ENCODE assay signal across 8 mouse cellular contexts in genomic region chr4:119291921-119292320, GRCm38 (mm10). TPM values are rescaled to one million over a fixed set of nuclear protein-coding genes. Genes with fewer than 3 reads are reported as not detected.
DNase-seq lines count a peak whose midpoint lies in the region; ATAC-seq and TF ChIP-seq lines count a peak whose summit lies in the region.
"Had no signal": no experiment of that assay in that cellular context is flagged by ENCODE, and none has a peak within 500 bp of the region (broad histone marks: within the 10 kb centered on the region; RNA-seq: fewer than 3 reads in every experiment).

No protein-coding gene starts in this region.

- no peak for TF ChIP-seq EP300 in lung, postnatal 0 days (IDR thresholded peaks at IDR 0.05)

- no peak overlapping the region for H3K27ac ChIP-seq in lung, postnatal 0 days (ENCODE audit: low read length)
- no peak overlapping the region for H3K27ac ChIP-seq in forebrain, embryonic 13.5 days
- H3K27ac ChIP-seq in liver, embryonic 12.5 days = peak overlapping the region; percentile 88

- WGBS in lung, postnatal 0 days = 76% methylated on average over 1 of the region's 1 CpGs
- 63% methylated on average over 1 of the region's 1 CpGs for WGBS in forebrain, embryonic 13.5 days
- 59% methylated on average over 1 of the region's 1 CpGs for WGBS in liver, embryonic 12.5 days (ENCODE audit: insufficient replicate concordance)

- peak overlapping the region; percentile 87; the same call in 1 of the 2 replicates for H3K4me3 ChIP-seq in lung, postnatal 0 days (ENCODE audit: low read depth, low read length)
- peak overlapping the region; percentile 96 for H3K4me3 ChIP-seq in forebrain, embryonic 13.5 days
- peak overlapping the region; percentile 98 for H3K4me3 ChIP-seq in liver, embryonic 12.5 days

- DNase-seq in lung, postnatal 0 days (ENCODE audit: low spot score) = no peak
- DNase-seq in lung, postnatal 36 days = no peak
- no peak for DNase-seq in ovary, postnatal 14 days (ENCODE audit: low spot score)
- DNase-seq in right cerebral cortex, postnatal 4 days = no peak
- DNase-seq in lung, postnatal 10 days = no peak

- no peaks in the 10 kb centered on the region for H3K4me1 ChIP-seq in lung, postnatal 0 days (ENCODE audit: insufficient read depth, low read depth, low read length)
- H3K4me1 ChIP-seq in forebrain, embryonic 13.5 days = peaks cover 43% of the 10 kb centered on the region
- peaks cover 61% of the 10 kb centered on the region for H3K4me1 ChIP-seq in liver, embryonic 12.5 days

- H3K9ac ChIP-seq in lung, postnatal 0 days (replicated peaks; ENCODE audit: low read depth) = no peak overlapping the region
- peak overlapping the region; percentile 94 for H3K9ac ChIP-seq in forebrain, embryonic 13.5 days
- peak overlapping the region; percentile 97 for H3K9ac ChIP-seq in liver, embryonic 12.5 days

- H3K27me3 ChIP-seq in lung, postnatal 0 days (replicated peaks; ENCODE audit: insufficient read depth, low read length) = no peaks in the 10 kb centered on the region
- H3K27me3 ChIP-seq in forebrain, embryonic 13.5 days = no peaks in the 10 kb centered on the region
- H3K27me3 ChIP-seq in liver, embryonic 12.5 days (replicated peaks) = no peaks in the 10 kb centered on the region

- TF ChIP-seq CTCF in lung, postnatal 0 days (IDR thresholded peaks at IDR 0.05) = no peak

- no peak for ATAC-seq in lung, postnatal 0 days
- no peak for ATAC-seq in forebrain, embryonic 13.5 days
- ATAC-seq in liver, embryonic 12.5 days = no peak

- H3K4me2 ChIP-seq in lung, postnatal 0 days (replicated peaks; ENCODE audit: low read depth, low read length) = peak overlapping the region; percentile 96
- peak overlapping the region; percentile 86 for H3K4me2 ChIP-seq in forebrain, embryonic 13.5 days
- peak overlapping the region; percentile 97 for H3K4me2 ChIP-seq in liver, embryonic 12.5 days

- no peaks in the 10 kb centered on the region for H3K9me3 ChIP-seq in lung, postnatal 0 days (ENCODE audit: low read length)
- no peaks in the 10 kb centered on the region for H3K9me3 ChIP-seq in forebrain, embryonic 13.5 days (replicated peaks)
- no peaks in the 10 kb centered on the region for H3K9me3 ChIP-seq in liver, embryonic 12.5 days (replicated peaks)

- H3K36me3 ChIP-seq in lung, postnatal 0 days (ENCODE audit: insufficient read depth, low read length) = no peaks in the 10 kb centered on the region
- H3K36me3 ChIP-seq in forebrain, embryonic 13.5 days (ENCODE audit: poor library complexity, severe bottlenecking) = peaks cover 29% of the 10 kb centered on the region
- peaks cover 53% of the 10 kb centered on the region for H3K36me3 ChIP-seq in liver, embryonic 12.5 days

RNA-seq across cellular contexts. Expression of gene Ybx1, which starts 2.5 kb away (rescaled TPM):
- polyA plus RNA-seq in lung, postnatal 0 days (2015; fragmentation: Nextera tagmentation; extraction: Ambion mirVana) = 391 and 412 TPM in 2 replicates
- polyA plus RNA-seq in forebrain, embryonic 13.5 days (2015; fragmentation: Nextera tagmentation; extraction: Ambion mirVana) = 763 and 887 TPM in 2 replicates
- polyA plus RNA-seq in liver, embryonic 12.5 days (2016; fragmentation: Nextera tagmentation; extraction: Ambion mirVana) = 699 and 700 TPM in 2 replicates

RNA-seq across cellular contexts. Expression of gene Ppih, which starts 28.4 kb away (rescaled TPM):
- 25.7 and 25.8 TPM in 2 replicates for polyA plus RNA-seq in lung, postnatal 0 days (2015; fragmentation: Nextera tagmentation; extraction: Ambion mirVana)
- 101 and 123 TPM in 2 replicates for polyA plus RNA-seq in forebrain, embryonic 13.5 days (2015; fragmentation: Nextera tagmentation; extraction: Ambion mirVana)
- polyA plus RNA-seq in liver, embryonic 12.5 days (2016; fragmentation: Nextera tagmentation; extraction: Ambion mirVana) = 88.1 and 93.4 TPM in 2 replicates

RNA-seq across cellular contexts. Expression of gene Cldn19, which starts 36.7 kb away (rescaled TPM):
- not detected in 2 replicates for polyA plus RNA-seq in lung, postnatal 0 days (2015; fragmentation: Nextera tagmentation; extraction: Ambion mirVana)
- polyA plus RNA-seq in forebrain, embryonic 13.5 days (2015; fragmentation: Nextera tagmentation; extraction: Ambion mirVana) = 0.18 TPM in 2 replicates
- polyA plus RNA-seq in liver, embryonic 12.5 days (2016; fragmentation: Nextera tagmentation; extraction: Ambion mirVana) = not detected in 2 replicates
- polyA plus RNA-seq: testis, adult 2 months had no signal

RNA-seq across cellular contexts. Expression of gene P3h1, which starts 59.2 kb away (rescaled TPM):
- 29.4 and 32.2 TPM in 2 replicates for polyA plus RNA-seq in lung, postnatal 0 days (2015; fragmentation: Nextera tagmentation; extraction: Ambion mirVana)
- polyA plus RNA-seq in forebrain, embryonic 13.5 days (2015; fragmentation: Nextera tagmentation; extraction: Ambion mirVana) = 7.6 and 8.1 TPM in 2 replicates
- polyA plus RNA-seq in liver, embryonic 12.5 days (2016; fragmentation: Nextera tagmentation; extraction: Ambion mirVana) = 9.7 and 11.4 TPM in 2 replicates

RNA-seq across cellular contexts. Expression of gene AU022252, which starts 59.4 kb away (rescaled TPM):
- polyA plus RNA-seq in lung, postnatal 0 days (2015; fragmentation: Nextera tagmentation; extraction: Ambion mirVana) = 16.9 and 21.1 TPM in 2 replicates
- 28.0 and 30.9 TPM in 2 replicates for polyA plus RNA-seq in forebrain, embryonic 13.5 days (2015; fragmentation: Nextera tagmentation; extraction: Ambion mirVana)
- polyA plus RNA-seq in liver, embryonic 12.5 days (2016; fragmentation: Nextera tagmentation; extraction: Ambion mirVana) = 18.1 and 19.6 TPM in 2 replicates
